Mouse (Mus musculus): ENCODE data around the gene Gm42420. TPM values are rescaled to one million over a fixed set of nuclear protein-coding genes. Genes with fewer than 3 reads are reported as not detected.
A peak's percentile ranks its signal among the peaks of the same experiment; 100 is the strongest.

Gene Gm42420
- total and polyA plus RNA-seq, 2 experiments from 2014 or later, result 1.5 TPM; not detected in 1

- Histone ChIP-seq H3K9me3 (ENCODE audit: low read length) (no peaks in the 10 kb centered on the region), H3K9ac (replicated peaks; ENCODE audit: low read length, poor library complexity, severe bottlenecking) (no peak overlapping the region), H3K27me3 (ENCODE audit: insufficient read depth, low read length) (no peaks in the 10 kb centered on the region), H3K4me3 (ENCODE audit: low read depth, low read length) (no peak overlapping the region), H3K36me3 (ENCODE audit: insufficient read depth, low read length) (no peaks in the 10 kb centered on the region), H3K27ac (ENCODE audit: low read depth, low read length) (no peak overlapping the region), H3K4me1 (ENCODE audit: insufficient read depth, low read length) (peaks cover 3% of the 10 kb centered on the region; the same call in 1 of the 2 replicates), H3K4me2 (ENCODE audit: low read depth, low read length, poor library complexity, severe bottlenecking) (peak overlapping the region; percentile 43)
- 21% methylated on average over 23 of the region's 23 CpGs for WGBS
- DNase-seq (ENCODE audit: low spot score) (peak; percentile 92), ATAC-seq (ENCODE audit: low FRiP score) (peak; percentile 59)
- TF ChIP-seq CTCF (IDR thresholded peaks at IDR 0.05), result peak; percentile 96
These were observed 23.2 kb upstream of the Gm42420 start for GRCm38 (mm10) chr6:39562166-39563015.

DNA sequence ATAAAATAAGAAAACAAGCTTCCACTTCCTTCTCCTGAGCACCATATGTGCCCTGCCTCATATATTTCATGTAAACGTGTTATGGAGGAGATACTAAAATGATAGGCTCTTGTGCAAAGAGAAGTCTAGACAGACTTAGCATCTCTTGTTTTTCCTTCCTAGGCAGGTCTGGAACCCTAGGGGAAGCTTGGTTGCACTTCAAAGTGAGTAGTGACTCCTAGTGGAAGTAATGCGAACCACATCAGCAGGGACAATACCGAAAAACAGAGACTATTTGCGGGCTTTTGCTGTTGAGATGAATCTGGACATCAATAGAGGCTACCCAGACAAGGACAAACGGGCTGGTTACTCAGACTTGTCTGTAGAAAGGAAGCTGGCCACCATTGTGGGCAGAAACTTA is 18.0 kb upstream of the Gm42420 start:
- H3K9me3 ChIP-seq (ENCODE audit: low read length), result no peaks in the 10 kb centered on the region
- no peaks in the 10 kb centered on the region for H3K27me3 ChIP-seq (ENCODE audit: insufficient read depth, low read length)
- no peak overlapping the region for H3K9ac ChIP-seq (replicated peaks; ENCODE audit: low read length, poor library complexity, severe bottlenecking)
- no peak overlapping the region for H3K4me3 ChIP-seq (ENCODE audit: low read depth, low read length)
- peak; percentile 82 for TF ChIP-seq CTCF (IDR thresholded peaks at IDR 0.05)
- no peaks in the 10 kb centered on the region for H3K36me3 ChIP-seq (ENCODE audit: insufficient read depth, low read length)
- H3K4me2 ChIP-seq (ENCODE audit: low read depth, low read length, poor library complexity, severe bottlenecking), result no peak overlapping the region
- no peak overlapping the region for H3K27ac ChIP-seq (ENCODE audit: low read depth, low read length)
- no peak for ATAC-seq (ENCODE audit: low FRiP score)
- 17% methylated on average over 5 of the region's 5 CpGs for WGBS
- peak; percentile 69 for DNase-seq (ENCODE audit: low spot score)
- no peaks in the 10 kb centered on the region for H3K4me1 ChIP-seq (ENCODE audit: insufficient read depth, low read length)

DNA sequence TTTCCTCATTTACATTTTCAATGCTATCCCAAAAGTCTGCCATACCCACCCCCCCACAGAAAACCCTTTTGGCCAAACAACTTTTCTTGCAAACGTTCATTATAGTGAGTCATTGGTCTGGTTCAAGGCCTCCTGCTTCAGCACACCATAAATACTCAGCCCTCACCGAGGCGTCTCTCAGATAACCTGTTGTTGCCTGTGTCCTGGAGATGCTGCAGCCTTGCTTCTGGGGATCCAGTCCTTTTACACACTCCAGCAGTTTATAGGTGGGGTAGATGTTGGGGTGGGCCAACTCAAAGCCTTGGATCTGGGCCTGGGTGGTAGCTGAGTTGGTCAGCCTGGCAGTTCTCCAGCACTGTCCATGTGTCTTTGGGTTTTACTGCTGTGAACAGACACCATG is 15.1 kb upstream of the Gm42420 start:
- Histone ChIP-seq H3K27me3 (ENCODE audit: insufficient read depth, low read length) (no peaks in the 10 kb centered on the region), H3K9ac (replicated peaks; ENCODE audit: low read length, poor library complexity, severe bottlenecking) (no peak overlapping the region), H3K4me1 (ENCODE audit: insufficient read depth, low read length) (peaks cover 10% of the 10 kb centered on the region), H3K27ac (ENCODE audit: low read depth, low read length) (no peak overlapping the region), H3K9me3 (ENCODE audit: low read length) (no peaks in the 10 kb centered on the region), H3K4me3 (ENCODE audit: low read depth, low read length) (no peak overlapping the region), H3K36me3 (ENCODE audit: insufficient read depth, low read length) (no peaks in the 10 kb centered on the region), H3K4me2 (ENCODE audit: low read depth, low read length, poor library complexity, severe bottlenecking) (no peak overlapping the region)
- no peak for DNase-seq (ENCODE audit: low spot score)
- WGBS, result 83% methylated on average over 3 of the region's 3 CpGs
- TF ChIP-seq CTCF (IDR thresholded peaks at IDR 0.05), result no peak
- no peak for ATAC-seq (ENCODE audit: low FRiP score)

GRCm38 (mm10) chr6:39573791-39574554 is 11.6 kb upstream of the Gm42420 start, which contains the start of gene Adck2:
TSS of gene Adck2 (plus strand) at chr6:39573873.
- WGBS, result under 1% methylated on average over 48 of the region's 49 CpGs
- peak; percentile 92 for ATAC-seq (ENCODE audit: low FRiP score)

GRCm38 (mm10) chr6:39574555-39574869 is 11.0 kb upstream of the Gm42420 start:
- DNase-seq (ENCODE audit: low spot score), result peak; percentile 31
- Histone ChIP-seq H3K27me3 (ENCODE audit: insufficient read depth, low read length) (no peaks in the 10 kb centered on the region), H3K4me3 (ENCODE audit: low read depth, low read length) (peak overlapping the region; percentile 80), H3K4me2 (ENCODE audit: low read depth, low read length, poor library complexity, severe bottlenecking) (peak overlapping the region; percentile 92), H3K27ac (ENCODE audit: low read depth, low read length) (peak overlapping the region; percentile 95), H3K36me3 (ENCODE audit: insufficient read depth, low read length) (peaks cover 17% of the 10 kb centered on the region), H3K9ac (replicated peaks; ENCODE audit: low read length, poor library complexity, severe bottlenecking) (peak overlapping the region; percentile 96), H3K4me1 (ENCODE audit: insufficient read depth, low read length) (peaks cover 10% of the 10 kb centered on the region), H3K9me3 (ENCODE audit: low read length) (no peaks in the 10 kb centered on the region)
- WGBS, result 16% methylated on average over 10 of the region's 10 CpGs
- TF ChIP-seq CTCF (IDR thresholded peaks at IDR 0.05), result no peak
- peak; percentile 65 for ATAC-seq (ENCODE audit: low FRiP score)

More at GRCm38 (mm10) chr6:39573791-39574554, 11.6 kb upstream of the Gm42420 start, which contains the start of gene Adck2:
- peak within 1 kb of the TSS; percentile 80 for H3K4me3 ChIP-seq (ENCODE audit: low read depth, low read length)
- DNase-seq (ENCODE audit: low spot score), result peak; percentile 91
- H3K4me1 ChIP-seq (ENCODE audit: insufficient read depth, low read length), result peaks cover 10% of the 10 kb centered on the region
- H3K4me2 ChIP-seq (ENCODE audit: low read depth, low read length, poor library complexity, severe bottlenecking), result peak within 1 kb of the TSS; percentile 92
- H3K9ac ChIP-seq (replicated peaks; ENCODE audit: low read length, poor library complexity, severe bottlenecking), result peak within 1 kb of the TSS; percentile 96
- no peaks in the 10 kb centered on the region for H3K27me3 ChIP-seq (ENCODE audit: insufficient read depth, low read length)
- TF ChIP-seq CTCF (IDR thresholded peaks at IDR 0.05), result peak; percentile 62
- peak within 1 kb of the TSS; percentile 95 for H3K27ac ChIP-seq (ENCODE audit: low read depth, low read length)
- peaks cover 11% of the 10 kb centered on the region; the same call in 1 of the 2 replicates for H3K36me3 ChIP-seq (ENCODE audit: insufficient read depth, low read length)
- no peaks in the 10 kb centered on the region for H3K9me3 ChIP-seq (ENCODE audit: low read length)
